Mouse (Mus musculus) liver, adult 2 months (tissue): Measurements from ENCODE around the gene Gcm1.

Experiments
- CTCF ChIP-seq: fragments of 200-500 bp; IDR thresholded peaks from 2 replicates; pipeline ENCODE4 v1.5.1; 2011; ENCODE audit warnings: low read depth, low read length, control low read depth
- POLR2A ChIP-seq: fragments of 200-500 bp; IDR thresholded peaks from 2 replicates; pipeline ENCODE4 v1.6.1; 2011; ENCODE audit warnings: low read length, control low read depth; ENCODE audit not compliant: insufficient read depth; ENCODE audit errors: extremely low read depth

DNA sequence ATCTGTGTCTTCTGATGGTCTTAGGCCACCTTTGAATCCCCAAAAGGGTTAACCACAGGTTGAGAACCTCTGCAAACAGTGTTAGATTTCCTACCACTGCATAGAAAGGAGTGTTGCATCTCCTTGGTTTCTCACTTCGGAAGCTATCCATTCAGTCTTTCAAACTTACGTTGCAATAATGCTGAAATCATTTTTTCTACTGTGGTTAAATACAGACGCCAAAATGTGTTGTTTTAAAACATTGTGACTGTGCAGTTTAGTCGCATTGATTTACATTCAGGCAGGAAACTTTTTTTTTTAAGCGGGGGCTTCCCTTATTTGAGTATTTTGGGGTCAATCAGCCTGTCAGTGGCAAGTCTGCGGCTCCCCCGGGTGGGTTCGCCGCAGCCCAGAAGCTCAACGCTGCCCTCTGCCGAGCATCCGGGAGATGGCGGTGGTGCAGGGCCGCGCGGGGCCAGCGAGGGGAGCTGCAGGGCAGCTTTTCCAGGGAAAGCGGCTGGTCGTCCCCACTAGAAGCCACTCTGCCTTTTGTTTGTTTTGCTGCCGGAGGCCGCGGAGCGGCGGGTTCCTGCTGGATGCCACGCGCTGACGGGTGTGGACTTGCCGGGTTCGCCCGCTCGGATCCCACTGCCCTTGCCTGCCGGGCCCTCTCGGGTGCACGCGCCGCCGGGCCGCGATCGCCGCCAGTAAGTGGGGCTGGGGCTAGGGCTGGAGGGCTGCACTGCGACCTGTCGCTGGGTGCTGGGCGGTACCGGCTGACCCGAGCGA lies 61.2 kb downstream of the Gcm1 start:
- no peak for TF ChIP-seq POLR2A
- TF ChIP-seq CTCF, result peak; percentile 98
